Mouse (Mus musculus): Measurements from ENCODE around the gene Fbxl18. TPM values are rescaled to one million over a fixed set of nuclear protein-coding genes. Genes with fewer than 3 reads are reported as not detected.

Gene Fbxl18
- polyA plus RNA-seq, 1 experiment from 2014 or later: 24.2 TPM

- WGBS: 61% methylated on average over 8 of the region's 8 CpGs
- no peaks in the 10 kb centered on the region for H3K27me3 ChIP-seq (ENCODE audit: poor library complexity, severe bottlenecking)
- peaks cover 13% of the 10 kb centered on the region for H3K36me3 ChIP-seq (replicated peaks)
- H3K9me3 ChIP-seq: no peaks in the 10 kb centered on the region
- H3K27ac ChIP-seq: peak overlapping the region; percentile 100
- DNase-seq (ENCODE audit: extremely low spot score, low spot score): no peak
- peak overlapping the region; percentile 6; the same call in 1 of the 2 replicates for H3K4me3 ChIP-seq
- H3K4me1 ChIP-seq: peaks cover 45% of the 10 kb centered on the region
These were observed 14.5 kb upstream of the Fbxl18 start for GRCm38 (mm10) chr5:142909576-142910278.

DNA sequence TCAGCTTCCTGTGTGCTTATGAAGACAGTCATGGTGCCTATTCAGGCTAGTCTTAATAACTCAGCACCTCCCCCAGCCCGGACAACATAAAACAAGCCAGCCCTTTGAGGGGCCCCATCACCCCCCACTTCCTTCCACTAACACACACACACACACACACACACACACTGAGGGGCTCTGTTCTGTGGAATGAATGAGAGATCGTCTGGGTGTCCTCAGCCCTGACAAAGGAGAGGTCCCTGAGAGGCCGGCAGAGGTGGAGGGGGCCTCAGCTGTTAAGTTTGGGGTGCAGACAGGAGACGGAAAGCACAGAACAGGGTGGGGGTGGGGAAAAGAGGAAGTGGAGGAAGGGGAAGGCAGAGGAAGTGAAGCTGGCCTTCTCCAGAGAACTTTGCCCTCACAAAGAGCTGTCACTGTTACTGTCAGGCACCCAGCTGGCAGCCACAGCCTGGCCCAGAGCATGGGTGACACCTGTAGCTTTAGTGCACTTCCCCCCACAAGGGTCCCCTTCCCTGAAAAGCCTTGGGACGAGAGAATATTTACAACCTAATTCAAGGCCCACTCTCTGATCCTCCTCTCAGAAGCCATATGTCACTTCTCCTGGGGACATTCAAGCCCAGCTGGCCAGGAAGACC lies 13.8 kb upstream of the Fbxl18 start:
- DNase-seq (ENCODE audit: extremely low spot score, low spot score): no peak
- no peaks in the 10 kb centered on the region for H3K9me3 ChIP-seq
- 52% methylated on average over 5 of the region's 5 CpGs for WGBS
- H3K4me1 ChIP-seq: peaks cover 52% of the 10 kb centered on the region
- H3K27ac ChIP-seq: peak overlapping the region; percentile 100
- H3K4me3 ChIP-seq: peak overlapping the region; percentile 8; the same call in 1 of the 2 replicates
- H3K36me3 ChIP-seq (replicated peaks): peaks cover 20% of the 10 kb centered on the region
- no peaks in the 10 kb centered on the region for H3K27me3 ChIP-seq (ENCODE audit: poor library complexity, severe bottlenecking)

- peak overlapping the region; percentile 10; the same call in 1 of the 2 replicates for H3K4me3 ChIP-seq
- no peak for DNase-seq (ENCODE audit: extremely low spot score, low spot score)
- no peaks in the 10 kb centered on the region for H3K9me3 ChIP-seq
- peaks cover 30% of the 10 kb centered on the region for H3K36me3 ChIP-seq (replicated peaks)
- no peaks in the 10 kb centered on the region for H3K27me3 ChIP-seq (ENCODE audit: poor library complexity, severe bottlenecking)
- whole genome bisulfite sequencing: 87% methylated on average over 5 of the region's 5 CpGs
- peak overlapping the region; percentile 100 for H3K27ac ChIP-seq
- H3K4me1 ChIP-seq: peaks cover 57% of the 10 kb centered on the region
These were observed 12.8 kb upstream of the Fbxl18 start for GRCm38 (mm10) chr5:142907803-142908559.

GRCm38 (mm10) chr5:142907048-142907802 lies 12.0 kb upstream of the Fbxl18 start:
- H3K4me1 ChIP-seq: peaks cover 62% of the 10 kb centered on the region
- WGBS: 51% methylated on average over 14 of the region's 14 CpGs
- DNase-seq (ENCODE audit: extremely low spot score, low spot score): peak; percentile 62
- no peaks in the 10 kb centered on the region for H3K27me3 ChIP-seq (ENCODE audit: poor library complexity, severe bottlenecking)
- peak overlapping the region; percentile 92 for H3K4me3 ChIP-seq
- no peaks in the 10 kb centered on the region for H3K9me3 ChIP-seq
- H3K36me3 ChIP-seq (replicated peaks): peaks cover 38% of the 10 kb centered on the region
- H3K27ac ChIP-seq: peak overlapping the region; percentile 100

- 2% methylated on average over 41 of the region's 41 CpGs for WGBS
- DNase-seq (ENCODE audit: extremely low spot score, low spot score): peak; percentile 96
- H3K4me1 ChIP-seq: peaks cover 62% of the 10 kb centered on the region
These were observed 11.4 kb upstream of the Fbxl18 start, which contains the start of gene Actb for GRCm38 (mm10) chr5:142906532-142907047. Gene Actb (minus strand): TSS chr5:142906754.

DNA sequence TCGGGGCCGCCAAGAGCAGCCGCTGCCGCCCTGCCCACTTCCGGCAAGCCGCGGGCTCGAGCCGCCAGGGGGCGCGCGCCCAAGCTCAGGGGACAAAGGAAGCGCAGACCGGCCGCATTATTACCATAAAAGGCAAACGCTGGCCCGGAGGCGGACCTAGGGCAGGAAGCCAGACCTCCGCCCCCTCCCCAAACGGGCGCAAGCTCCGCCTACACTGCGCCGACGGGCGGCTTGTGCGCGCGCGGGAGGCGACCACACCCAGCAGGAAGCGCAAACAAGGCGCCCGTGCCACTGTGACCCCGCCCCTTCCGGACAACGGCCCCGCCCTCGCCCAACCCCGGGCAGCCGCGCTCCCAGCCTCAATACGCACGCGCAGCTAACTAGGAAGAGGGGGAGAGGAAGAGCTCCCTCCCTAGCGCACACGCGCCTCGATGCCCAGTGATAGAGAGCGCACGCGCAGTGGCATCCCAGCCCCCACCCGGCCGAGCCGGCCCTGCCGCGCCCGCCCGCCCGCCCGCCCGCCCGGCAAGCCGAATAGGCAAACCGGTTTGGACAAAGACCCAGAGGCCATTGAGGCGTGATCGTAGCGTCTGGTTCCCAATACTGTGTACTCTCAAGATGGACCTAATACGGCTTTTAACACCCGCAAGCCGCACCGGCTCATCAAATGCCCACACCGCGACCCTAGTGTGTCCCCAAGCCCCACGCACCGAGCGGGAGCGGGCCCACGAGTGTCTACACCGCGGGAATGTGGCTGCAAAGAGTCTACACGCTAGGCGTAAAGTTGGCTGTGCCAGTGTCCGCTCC lies 10.7 kb upstream of the Fbxl18 start:
- Histone ChIP-seq H3K4me3 (peak overlapping the region; percentile 92), H3K27ac (peak overlapping the region; percentile 100), H3K4me1 (peaks cover 62% of the 10 kb centered on the region), H3K9me3 (no peaks in the 10 kb centered on the region), H3K36me3 (replicated peaks) (peaks cover 51% of the 10 kb centered on the region), H3K27me3 (ENCODE audit: poor library complexity, severe bottlenecking) (no peaks in the 10 kb centered on the region)
- WGBS: under 1% methylated on average over 84 of the region's 84 CpGs
- peak; percentile 100 for DNase-seq (ENCODE audit: extremely low spot score, low spot score)

More at GRCm38 (mm10) chr5:142906532-142907047, 11.4 kb upstream of the Fbxl18 start, which contains the start of gene Actb:
- Histone ChIP-seq H3K9me3 (no peaks in the 10 kb centered on the region), H3K36me3 (replicated peaks) (peaks cover 44% of the 10 kb centered on the region), H3K27me3 (ENCODE audit: poor library complexity, severe bottlenecking) (no peaks in the 10 kb centered on the region), H3K27ac (peak within 1 kb of the TSS; percentile 100), H3K4me3 (peak within 1 kb of the TSS; percentile 92)

DNA sequence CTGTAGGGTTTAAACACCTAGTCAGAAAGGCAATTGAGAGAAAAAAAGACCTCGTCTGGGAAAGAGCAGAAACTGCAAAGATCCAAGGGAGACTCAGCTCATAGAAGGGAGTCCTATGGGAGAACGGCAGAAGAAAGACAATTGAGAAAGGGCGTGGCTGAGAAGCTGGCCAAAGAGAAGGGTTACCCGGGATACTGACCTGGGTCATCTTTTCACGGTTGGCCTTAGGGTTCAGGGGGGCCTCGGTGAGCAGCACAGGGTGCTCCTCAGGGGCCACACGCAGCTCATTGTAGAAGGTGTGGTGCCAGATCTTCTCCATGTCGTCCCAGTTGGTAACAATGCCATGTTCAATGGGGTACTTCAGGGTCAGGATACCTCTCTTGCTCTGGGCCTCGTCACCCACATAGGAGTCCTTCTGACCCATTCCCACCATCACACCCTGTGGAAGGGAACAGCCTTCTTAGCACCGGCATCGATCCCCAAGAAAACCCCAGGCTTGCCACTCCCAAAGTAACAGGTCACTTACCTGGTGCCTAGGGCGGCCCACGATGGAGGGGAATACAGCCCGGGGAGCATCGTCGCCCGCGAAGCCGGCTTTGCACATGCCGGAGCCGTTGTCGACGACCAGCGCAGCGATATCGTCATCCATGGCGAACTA lies 9.9 kb upstream of the Fbxl18 start:
- DNase-seq (ENCODE audit: extremely low spot score, low spot score): no peak
- H3K36me3 ChIP-seq (replicated peaks): peaks cover 57% of the 10 kb centered on the region
- peak overlapping the region; percentile 92 for H3K4me3 ChIP-seq
- peak overlapping the region; percentile 100 for H3K27ac ChIP-seq
- 9% methylated on average over 27 of the region's 27 CpGs for WGBS
- H3K27me3 ChIP-seq (ENCODE audit: poor library complexity, severe bottlenecking): no peaks in the 10 kb centered on the region
- peaks cover 60% of the 10 kb centered on the region for H3K4me1 ChIP-seq
- H3K9me3 ChIP-seq: no peaks in the 10 kb centered on the region

- 89% methylated on average over 19 of the region's 19 CpGs for WGBS
- Histone ChIP-seq H3K27me3 (ENCODE audit: poor library complexity, severe bottlenecking) (no peaks in the 10 kb centered on the region), H3K4me1 (peaks cover 52% of the 10 kb centered on the region), H3K9me3 (no peaks in the 10 kb centered on the region), H3K4me3 (peak overlapping the region; percentile 92), H3K36me3 (replicated peaks) (peaks cover 65% of the 10 kb centered on the region), H3K27ac (peak overlapping the region; percentile 100)
- DNase-seq (ENCODE audit: extremely low spot score, low spot score): no peak
These were observed 9.2 kb upstream of the Fbxl18 start for GRCm38 (mm10) chr5:142904208-142905037.

DNA sequence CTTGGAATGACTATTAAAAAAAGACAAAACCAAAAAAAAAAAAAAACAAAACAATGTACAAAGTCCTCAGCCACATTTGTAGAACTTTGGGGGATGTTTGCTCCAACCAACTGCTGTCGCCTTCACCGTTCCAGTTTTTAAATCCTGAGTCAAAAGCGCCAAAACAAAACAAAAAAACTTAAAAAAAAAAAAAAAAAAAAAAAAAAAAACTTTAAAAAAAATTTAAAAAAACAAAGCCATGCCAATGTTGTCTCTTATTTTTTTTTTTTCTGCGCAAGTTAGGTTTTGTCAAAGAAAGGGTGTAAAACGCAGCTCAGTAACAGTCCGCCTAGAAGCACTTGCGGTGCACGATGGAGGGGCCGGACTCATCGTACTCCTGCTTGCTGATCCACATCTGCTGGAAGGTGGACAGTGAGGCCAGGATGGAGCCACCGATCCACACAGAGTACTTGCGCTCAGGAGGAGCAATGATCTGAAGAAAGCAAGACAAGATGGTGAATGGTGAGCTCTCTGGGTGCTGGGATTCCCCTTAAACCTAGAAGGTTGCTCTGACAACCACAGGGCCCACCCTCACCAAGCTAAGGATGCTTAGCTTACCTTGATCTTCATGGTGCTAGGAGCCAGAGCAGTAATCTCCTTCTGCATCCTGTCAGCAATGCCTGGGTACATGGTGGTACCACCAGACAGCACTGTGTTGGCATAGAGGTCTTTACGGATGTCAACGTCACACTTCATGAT lies 8.4 kb upstream of the Fbxl18 start:
- H3K9me3 ChIP-seq: no peaks in the 10 kb centered on the region
- no peak for DNase-seq (ENCODE audit: extremely low spot score, low spot score)
- H3K27ac ChIP-seq: no peak overlapping the region
- peaks cover 72% of the 10 kb centered on the region for H3K36me3 ChIP-seq (replicated peaks)
- WGBS: 92% methylated on average over 14 of the region's 14 CpGs
- H3K27me3 ChIP-seq (ENCODE audit: poor library complexity, severe bottlenecking): no peaks in the 10 kb centered on the region
- peaks cover 45% of the 10 kb centered on the region for H3K4me1 ChIP-seq
- peak overlapping the region; percentile 92 for H3K4me3 ChIP-seq
